Mouse (Mus musculus) adipocyte (in vitro differentiated cells): ENCODE data around the gene Ccdc187.
A peak's percentile ranks its signal among the peaks of the same experiment; 100 is the strongest.

ENCODE experiments used
- DNase-seq: peaks from one replicate; pipeline ENCODE4 v3.0.0-alpha.2; 2016; ENCODE audit warnings: low spot score

Ccdc187 gene

GRCm38 (mm10) chr2:26294457-26294856 is at the start of gene Ccdc187:
Ccdc187 (minus strand) TSS chr2:26294557.
- DNase-seq: no peak

- DNase-seq: no peak
Measured at GRCm38 (mm10) chr2:26342609-26343490, 48.5 kb upstream of the Ccdc187 start.

- no peak for DNase-seq
Measured at GRCm38 (mm10) chr2:26342044-26342443, 47.7 kb upstream of the Ccdc187 start.

GRCm38 (mm10) chr2:26341510-26341981 is 47.2 kb upstream of the Ccdc187 start:
- no peak for DNase-seq

- DNase-seq: no peak
Measured at GRCm38 (mm10) chr2:26339204-26339551, 44.8 kb upstream of the Ccdc187 start.

- no peak for DNase-seq
Measured at GRCm38 (mm10) chr2:26338302-26339203, 44.2 kb upstream of the Ccdc187 start.

GRCm38 (mm10) chr2:26330702-26331101 is 36.3 kb upstream of the Ccdc187 start:
- DNase-seq: no peak

- no peak for DNase-seq
Measured at GRCm38 (mm10) chr2:26330056-26330468, 35.7 kb upstream of the Ccdc187 start.

GRCm38 (mm10) chr2:26329402-26329801 is 35.0 kb upstream of the Ccdc187 start:
- no peak for DNase-seq

GRCm38 (mm10) chr2:26327852-26328251 is 33.5 kb upstream of the Ccdc187 start:
- peak; percentile 34 for DNase-seq

GRCm38 (mm10) chr2:26325386-26326181 is 31.2 kb upstream of the Ccdc187 start:
- peak; percentile 77 for DNase-seq

- DNase-seq: peak; percentile 56
Measured at GRCm38 (mm10) chr2:26324917-26325316, 30.6 kb upstream of the Ccdc187 start.

- no peak for DNase-seq
Measured at GRCm38 (mm10) chr2:26323589-26324325, 29.4 kb upstream of the Ccdc187 start.

GRCm38 (mm10) chr2:26320245-26321185 is 26.2 kb upstream of the Ccdc187 start:
- no peak for DNase-seq

- no peak for DNase-seq
Measured at GRCm38 (mm10) chr2:26319519-26320244, 25.3 kb upstream of the Ccdc187 start.

- DNase-seq: no peak
Measured at GRCm38 (mm10) chr2:26319109-26319508, 24.8 kb upstream of the Ccdc187 start.

GRCm38 (mm10) chr2:26317991-26318672 is 23.8 kb upstream of the Ccdc187 start:
- DNase-seq: no peak

- no peak for DNase-seq
Measured at GRCm38 (mm10) chr2:26317371-26317770, 23.0 kb upstream of the Ccdc187 start.
